Mouse (Mus musculus): ENCODE data around the gene Zmynd8. TPM values are rescaled to one million over a fixed set of nuclear protein-coding genes. Genes with fewer than 3 reads are reported as not detected.
"Not testable (repeated sequence)": the region's sequence is repeated elsewhere in the genome, so short reads cannot be mapped to it uniquely, and the experiment has no call there.

Zmynd8 gene
- polyA plus RNA-seq, 1 experiment = 85.5 TPM

DNA sequence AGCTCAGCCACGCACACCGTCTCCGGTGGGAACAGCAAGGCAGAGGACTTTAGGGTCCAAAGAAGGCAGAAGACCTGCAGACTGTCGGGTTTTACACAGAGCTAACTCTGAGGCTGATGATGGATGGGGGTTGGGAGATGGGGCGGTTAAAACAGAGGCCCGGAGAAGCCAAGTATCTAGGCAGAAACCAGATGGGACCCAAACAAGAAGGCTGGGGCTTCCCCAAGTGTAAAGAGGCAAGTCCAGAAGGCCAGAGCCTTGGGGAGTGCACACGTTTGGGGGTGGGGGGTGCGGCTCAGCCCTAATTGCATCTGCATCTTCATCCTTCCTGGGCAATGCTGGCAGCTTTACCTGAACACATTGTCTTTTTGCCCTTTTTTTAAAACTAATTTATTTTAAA, 85.9 kb downstream of the Zmynd8 start:
- no peaks in the 10 kb centered on the region; the same call in 1 of the 2 replicates for H3K4me1 ChIP-seq (ENCODE audit: control insufficient read depth, insufficient read depth, low read length)
- WGBS = 79% methylated on average over 8 of the region's 8 CpGs
- TF ChIP-seq CTCF (IDR thresholded peaks at IDR 0.05; ENCODE audit: borderline replicate concordance, insufficient read depth, low read depth, low read length) = no peak
- TF ChIP-seq POLR2A (IDR thresholded peaks at IDR 0.05; ENCODE audit: borderline replicate concordance, insufficient read depth, low read length) = no peak
- DNase-seq = no peak
- H3K27ac ChIP-seq (ENCODE audit: insufficient read depth, low read length) = no peak overlapping the region
- H3K27me3 ChIP-seq (ENCODE audit: control insufficient read depth, insufficient read depth, low read length) = no peaks in the 10 kb centered on the region
- H3K4me3 ChIP-seq (replicated peaks; ENCODE audit: insufficient read depth, low read depth, low read length) = no peak overlapping the region

DNA sequence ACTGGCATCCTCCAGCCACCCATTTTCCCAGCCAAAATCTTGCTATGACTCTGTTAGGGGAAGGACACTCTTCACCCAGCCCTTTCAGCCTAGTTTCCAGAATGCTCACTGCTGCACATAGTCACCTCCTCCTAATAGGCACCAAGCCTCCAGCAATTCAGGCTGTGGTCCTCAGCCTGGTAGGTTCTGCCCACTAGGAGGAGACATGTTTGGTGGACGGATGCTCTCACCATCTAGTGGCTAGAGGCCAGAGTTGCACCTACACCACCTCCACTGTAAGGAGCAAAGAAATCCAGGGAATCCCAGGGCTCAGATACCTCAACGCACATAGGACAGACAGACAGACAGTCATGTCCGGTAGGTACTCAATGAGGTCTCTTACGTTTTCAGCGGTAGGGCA, 87.3 kb downstream of the Zmynd8 start:
- TF ChIP-seq POLR2A (IDR thresholded peaks at IDR 0.05; ENCODE audit: borderline replicate concordance, insufficient read depth, low read length) = no peak
- peak; percentile 52; the same call in 1 of the 2 replicates for TF ChIP-seq CTCF (IDR thresholded peaks at IDR 0.05; ENCODE audit: borderline replicate concordance, insufficient read depth, low read depth, low read length)
- WGBS = 66% methylated on average over 5 of the region's 5 CpGs
- Histone ChIP-seq H3K4me3 (replicated peaks; ENCODE audit: insufficient read depth, low read depth, low read length) (no peak overlapping the region), H3K27ac (ENCODE audit: insufficient read depth, low read length) (no peak overlapping the region), H3K4me1 (ENCODE audit: control insufficient read depth, insufficient read depth, low read length) (no peaks in the 10 kb centered on the region), H3K27me3 (ENCODE audit: control insufficient read depth, insufficient read depth, low read length) (no peaks in the 10 kb centered on the region)
- DNase-seq = peak; percentile 58 to 66

DNA sequence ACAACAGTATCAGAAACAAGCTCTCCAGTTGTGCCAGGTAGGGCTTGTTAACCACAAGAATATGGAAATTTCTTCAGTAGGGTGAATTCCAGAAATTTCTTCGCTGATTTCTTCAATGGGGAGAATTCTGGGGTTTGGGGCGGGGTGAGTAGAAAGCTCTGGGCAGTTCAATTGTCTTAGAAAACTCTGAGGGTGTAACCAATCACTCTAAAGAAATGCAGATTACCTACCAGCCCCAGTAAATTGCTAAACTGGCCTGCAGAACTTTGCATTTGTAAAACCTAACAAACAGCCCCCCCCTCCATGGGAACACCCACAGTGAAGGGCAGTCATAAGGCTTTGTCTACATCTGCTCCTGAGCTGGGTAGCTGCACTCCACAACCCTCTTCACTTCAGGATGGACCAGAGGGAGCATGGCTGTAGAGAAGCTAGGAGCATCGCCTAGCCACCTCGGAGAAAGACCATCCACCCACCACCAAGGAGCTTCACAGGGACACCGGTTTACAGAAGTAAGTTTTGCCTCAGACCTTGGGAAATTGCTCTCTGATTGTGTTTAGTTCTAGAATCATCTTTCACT, 88.8 kb downstream of the Zmynd8 start:
- Histone ChIP-seq H3K4me3 (replicated peaks; ENCODE audit: insufficient read depth, low read depth, low read length) (no peak overlapping the region), H3K27ac (ENCODE audit: insufficient read depth, low read length) (no peak overlapping the region), H3K27me3 (ENCODE audit: control insufficient read depth, insufficient read depth, low read length) (no peaks in the 10 kb centered on the region), H3K4me1 (ENCODE audit: control insufficient read depth, insufficient read depth, low read length) (no peaks in the 10 kb centered on the region)
- DNase-seq = no peak
- 79% methylated on average over 5 of the region's 5 CpGs for WGBS
- TF ChIP-seq POLR2A (IDR thresholded peaks at IDR 0.05; ENCODE audit: borderline replicate concordance, insufficient read depth, low read length) (no peak), CTCF (IDR thresholded peaks at IDR 0.05; ENCODE audit: borderline replicate concordance, insufficient read depth, low read depth, low read length) (no peak)

DNA sequence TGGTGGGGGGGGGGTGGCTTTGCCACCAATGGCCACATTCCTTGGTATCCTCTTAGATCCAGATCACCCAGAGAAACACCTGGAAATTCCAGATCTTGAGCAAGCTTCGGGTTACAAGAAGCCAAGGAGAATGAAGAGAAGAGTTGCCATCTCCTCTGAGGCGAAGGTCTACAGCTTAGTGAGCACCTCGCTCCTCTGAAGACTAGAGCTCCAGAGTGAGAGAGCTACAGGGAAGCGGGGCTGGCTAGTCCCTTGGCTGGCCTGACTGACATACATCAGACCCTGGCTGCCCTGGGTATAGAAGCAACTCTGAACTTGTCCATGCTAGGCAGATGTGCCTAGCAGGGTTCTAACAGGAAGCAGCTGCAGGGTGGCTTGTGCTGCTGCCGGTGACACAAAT, 89.7 kb downstream of the Zmynd8 start:
- TF ChIP-seq POLR2A (IDR thresholded peaks at IDR 0.05; ENCODE audit: borderline replicate concordance, insufficient read depth, low read length) = no peak
- no peak for TF ChIP-seq CTCF (IDR thresholded peaks at IDR 0.05; ENCODE audit: borderline replicate concordance, insufficient read depth, low read depth, low read length)
- H3K4me3 ChIP-seq (replicated peaks; ENCODE audit: insufficient read depth, low read depth, low read length) = no peak overlapping the region
- H3K27ac ChIP-seq (ENCODE audit: insufficient read depth, low read length) = no peak overlapping the region
- WGBS = 94% methylated on average over 5 of the region's 5 CpGs
- H3K27me3 ChIP-seq (ENCODE audit: control insufficient read depth, insufficient read depth, low read length) = no peaks in the 10 kb centered on the region
- no peaks in the 10 kb centered on the region for H3K4me1 ChIP-seq (ENCODE audit: control insufficient read depth, insufficient read depth, low read length)
- no peak for DNase-seq

DNA sequence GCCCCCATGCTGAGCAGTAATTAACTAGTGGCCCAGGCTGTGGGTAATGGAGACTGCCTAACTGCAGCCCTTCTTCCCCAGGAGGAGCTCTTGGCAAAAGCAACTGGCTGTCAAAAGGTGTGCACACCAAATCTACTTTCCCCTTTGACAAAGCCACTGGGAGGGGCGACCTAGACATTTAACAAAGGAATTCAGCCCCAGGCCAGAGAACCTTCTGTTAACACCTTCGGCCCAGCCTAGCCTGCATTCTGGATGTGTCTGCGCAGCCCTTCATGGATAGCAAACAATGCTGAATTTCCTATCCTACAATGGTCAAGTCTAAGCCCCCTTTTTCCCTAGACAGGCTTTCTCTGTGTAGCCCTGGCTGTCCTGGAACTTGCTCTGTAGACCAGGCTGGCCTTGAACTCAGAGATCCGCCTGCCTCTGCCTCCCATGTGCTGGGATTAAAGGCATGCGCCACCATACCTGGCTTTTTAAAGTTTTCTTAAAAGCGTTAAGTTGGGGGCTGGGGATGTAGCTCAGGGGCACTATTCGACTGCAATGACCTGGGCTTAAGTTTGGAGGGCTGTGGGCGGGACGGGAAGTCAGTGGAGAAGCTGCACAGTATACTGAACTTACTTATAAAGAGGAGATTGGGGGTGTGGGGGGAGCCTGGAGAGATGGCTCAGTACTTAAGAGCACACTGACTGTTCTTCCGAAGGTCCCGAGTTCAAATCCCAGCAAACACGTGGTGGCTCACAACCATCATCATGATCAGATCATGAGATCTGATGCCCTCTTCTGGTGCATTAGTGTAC, 90.4 kb downstream of the Zmynd8 start:
- Histone ChIP-seq H3K4me1 (ENCODE audit: control insufficient read depth, insufficient read depth, low read length) (no peaks in the 10 kb centered on the region), H3K27ac (ENCODE audit: insufficient read depth, low read length) (no peak overlapping the region), H3K27me3 (ENCODE audit: control insufficient read depth, insufficient read depth, low read length) (no peaks in the 10 kb centered on the region), H3K4me3 (replicated peaks; ENCODE audit: insufficient read depth, low read depth, low read length) (no peak overlapping the region)
- DNase-seq = no peak
- TF ChIP-seq POLR2A (IDR thresholded peaks at IDR 0.05; ENCODE audit: borderline replicate concordance, insufficient read depth, low read length) = no peak
- no peak for TF ChIP-seq CTCF (IDR thresholded peaks at IDR 0.05; ENCODE audit: borderline replicate concordance, insufficient read depth, low read depth, low read length)
- 93% methylated on average over 12 of the region's 12 CpGs for WGBS

DNA sequence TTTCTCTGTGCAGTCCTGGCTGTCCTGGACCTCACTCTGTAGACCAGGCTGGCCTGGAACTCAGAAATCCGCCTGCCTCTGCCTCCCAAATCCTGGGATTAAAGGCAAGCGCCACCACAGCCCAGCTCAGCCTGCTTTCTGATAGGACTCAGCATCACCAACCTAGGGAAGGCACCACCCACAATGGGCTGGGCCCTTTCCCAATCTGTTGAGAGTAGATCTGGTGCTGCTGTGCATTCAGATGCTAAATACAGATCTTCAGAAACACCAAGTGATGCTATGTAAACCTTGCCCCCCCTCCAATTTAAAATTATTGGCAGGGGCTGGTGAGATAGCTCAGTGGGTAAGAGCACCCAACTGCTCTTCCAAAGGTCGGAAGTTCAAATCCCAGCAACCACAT, 98.6 kb downstream of the Zmynd8 start:
- H3K4me3 ChIP-seq (replicated peaks; ENCODE audit: insufficient read depth, low read depth, low read length); DNase-seq; H3K4me1 ChIP-seq (ENCODE audit: control insufficient read depth, insufficient read depth, low read length); H3K27ac ChIP-seq (ENCODE audit: insufficient read depth, low read length); H3K27me3 ChIP-seq (ENCODE audit: control insufficient read depth, insufficient read depth, low read length): not testable (repeated sequence)
- WGBS = 93% methylated on average over 3 of the region's 3 CpGs

DNA sequence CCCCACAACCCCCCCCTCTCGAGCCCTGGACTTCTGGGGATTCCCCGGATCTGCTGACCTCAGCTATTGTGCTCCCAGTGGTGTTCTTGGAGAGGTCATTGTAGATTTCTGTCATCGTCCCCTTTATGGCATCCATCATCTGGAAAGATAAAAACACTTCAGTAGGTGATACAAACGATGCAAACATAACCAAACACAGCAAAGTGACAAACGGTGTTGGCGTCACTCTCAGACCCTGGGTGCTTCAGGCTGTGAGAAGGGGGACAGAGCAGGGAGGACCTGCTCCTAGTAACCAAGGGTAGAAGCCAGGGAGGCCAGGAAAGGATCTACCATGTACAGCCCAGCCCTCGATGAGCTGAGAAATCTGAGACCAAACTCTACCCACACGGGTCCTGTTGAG, 100.9 kb downstream of the Zmynd8 start:
- 67% methylated on average over 8 of the region's 8 CpGs for WGBS

DNA sequence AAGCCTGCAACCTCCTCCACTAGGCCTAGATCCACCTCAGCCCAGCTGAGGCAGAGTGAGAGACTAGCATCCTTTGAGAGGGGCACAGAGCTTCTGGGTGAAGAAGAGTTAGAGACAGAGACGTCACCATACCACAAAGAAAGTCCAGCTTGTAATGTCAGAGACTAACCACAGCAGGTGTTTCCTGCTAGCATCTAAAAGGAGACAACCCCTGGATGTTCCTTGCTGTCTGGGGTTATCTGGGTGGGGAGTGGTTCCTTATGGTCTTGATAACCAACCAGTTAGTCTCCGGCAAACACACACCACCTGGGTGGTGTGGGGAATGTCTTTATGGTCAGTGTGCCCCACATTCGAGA, 105.6 kb downstream of the Zmynd8 start:
- DNase-seq = no peak
- no peak overlapping the region for H3K27ac ChIP-seq (ENCODE audit: insufficient read depth, low read length)
- no peak overlapping the region for H3K4me3 ChIP-seq (replicated peaks; ENCODE audit: insufficient read depth, low read depth, low read length)
- peaks cover 7% of the 10 kb centered on the region for H3K4me1 ChIP-seq (ENCODE audit: control insufficient read depth, insufficient read depth, low read length)
- 88% methylated on average over 3 of the region's 3 CpGs for WGBS
- H3K27me3 ChIP-seq (ENCODE audit: control insufficient read depth, insufficient read depth, low read length) = no peaks in the 10 kb centered on the region; the same call in 1 of the 2 replicates
- no peak for TF ChIP-seq CTCF (IDR thresholded peaks at IDR 0.05; ENCODE audit: borderline replicate concordance, insufficient read depth, low read depth, low read length)
- no peak for TF ChIP-seq POLR2A (IDR thresholded peaks at IDR 0.05; ENCODE audit: borderline replicate concordance, insufficient read depth, low read length)

More for the DNA sequence above, 100.9 kb downstream of the Zmynd8 start:
- no peak for DNase-seq
- Histone ChIP-seq H3K27me3 (ENCODE audit: control insufficient read depth, insufficient read depth, low read length) (no peaks in the 10 kb centered on the region; the same call in 1 of the 2 replicates), H3K4me1 (ENCODE audit: control insufficient read depth, insufficient read depth, low read length) (no peaks in the 10 kb centered on the region), H3K27ac (ENCODE audit: insufficient read depth, low read length) (no peak overlapping the region), H3K4me3 (replicated peaks; ENCODE audit: insufficient read depth, low read depth, low read length) (no peak overlapping the region)
- TF ChIP-seq POLR2A (IDR thresholded peaks at IDR 0.05; ENCODE audit: borderline replicate concordance, insufficient read depth, low read length) = no peak
